Mouse (Mus musculus): Measurements from ENCODE around the gene Dock4. TPM values are rescaled to one million over a fixed set of nuclear protein-coding genes. Genes with fewer than 3 reads are reported as not detected.

The Dock4 gene
- total RNA-seq, 2 experiments from 2014 or later, result 13.9 to 14.8 TPM

DNA sequence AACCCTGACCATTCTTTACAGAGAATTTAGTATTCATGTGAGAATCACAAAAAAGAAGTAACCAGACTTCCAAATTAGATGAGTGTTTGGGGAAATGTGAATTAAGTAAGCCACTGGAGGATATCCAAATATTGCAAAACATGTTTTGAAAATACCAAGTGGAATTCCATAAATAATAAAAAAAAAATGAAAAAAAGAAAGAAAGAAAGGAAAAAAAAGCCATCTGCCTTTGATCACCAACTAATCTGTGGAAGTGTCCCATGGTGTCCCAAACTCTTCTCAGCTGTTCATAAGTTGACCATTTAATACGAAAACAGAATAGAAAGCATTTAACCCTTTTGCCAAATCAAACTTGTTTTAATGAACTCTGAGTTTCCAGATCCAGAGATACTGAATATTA, 118.0 kb downstream of the Dock4 start:
- Histone ChIP-seq H3K4me3 (no peak overlapping the region), H3K27ac (peak overlapping the region; percentile 28)
- DNase-seq, result no peak
- TF ChIP-seq CTCF (IDR thresholded peaks at IDR 0.05), result no peak
- intact Hi-C loops (cut with DNase I), result no loop called here

DNA sequence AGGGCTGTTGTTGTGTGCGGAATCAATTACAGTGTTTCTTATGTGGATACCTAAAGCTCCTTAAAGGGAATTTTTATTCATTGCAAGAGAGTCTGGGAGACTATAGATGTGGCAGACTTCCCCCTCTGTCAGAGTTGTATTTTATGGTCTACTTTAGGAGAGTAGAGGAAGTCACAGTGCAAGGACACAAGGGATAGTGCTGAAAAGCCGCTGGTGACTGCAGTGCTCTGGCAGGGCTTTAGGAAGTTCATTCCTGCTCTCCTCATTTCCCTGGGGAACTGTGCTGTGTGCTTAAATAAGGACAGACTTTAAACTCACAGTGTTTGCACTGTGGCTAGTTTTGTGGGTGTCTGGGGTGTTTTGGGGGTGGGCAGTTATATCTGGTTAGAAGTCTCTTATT, 118.5 kb downstream of the Dock4 start:
- no peak for TF ChIP-seq CTCF (IDR thresholded peaks at IDR 0.05)
- DNase-seq, result peak; percentile 22
- H3K4me3 ChIP-seq, result no peak overlapping the region
- intact Hi-C loops (cut with DNase I), result no loop called here
- H3K27ac ChIP-seq, result peak overlapping the region; percentile 28

DNA sequence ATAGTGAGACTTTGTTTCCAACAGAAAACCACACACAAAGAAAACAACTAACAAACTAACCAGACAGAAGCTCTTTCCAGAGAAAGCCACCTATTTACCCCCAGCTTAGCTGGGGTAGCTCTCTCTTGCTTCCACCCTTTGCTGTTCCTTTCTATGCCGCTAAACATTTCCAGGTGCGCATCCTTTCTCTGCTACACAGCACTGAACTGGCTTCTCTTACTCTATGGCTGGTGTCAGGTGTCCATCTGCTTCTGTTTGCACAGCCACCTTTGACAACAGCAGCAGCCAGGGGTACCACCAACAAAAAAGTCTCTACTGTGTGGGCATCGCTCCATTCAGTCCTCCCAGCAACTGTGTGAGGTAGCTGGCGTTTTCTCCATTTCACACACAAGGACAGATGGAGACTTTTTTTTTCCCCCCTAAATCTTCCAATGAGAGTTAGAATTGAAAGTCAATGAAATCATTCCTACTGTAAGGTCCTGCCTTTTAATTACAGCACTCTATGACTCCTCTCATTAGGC, 122.7 kb downstream of the Dock4 start:
- Histone ChIP-seq H3K4me3 (no peak overlapping the region), H3K27ac (no peak overlapping the region)
- intact Hi-C loops (cut with DNase I), result no loop called here
- no peak for DNase-seq
- no peak for TF ChIP-seq CTCF (IDR thresholded peaks at IDR 0.05)

DNA sequence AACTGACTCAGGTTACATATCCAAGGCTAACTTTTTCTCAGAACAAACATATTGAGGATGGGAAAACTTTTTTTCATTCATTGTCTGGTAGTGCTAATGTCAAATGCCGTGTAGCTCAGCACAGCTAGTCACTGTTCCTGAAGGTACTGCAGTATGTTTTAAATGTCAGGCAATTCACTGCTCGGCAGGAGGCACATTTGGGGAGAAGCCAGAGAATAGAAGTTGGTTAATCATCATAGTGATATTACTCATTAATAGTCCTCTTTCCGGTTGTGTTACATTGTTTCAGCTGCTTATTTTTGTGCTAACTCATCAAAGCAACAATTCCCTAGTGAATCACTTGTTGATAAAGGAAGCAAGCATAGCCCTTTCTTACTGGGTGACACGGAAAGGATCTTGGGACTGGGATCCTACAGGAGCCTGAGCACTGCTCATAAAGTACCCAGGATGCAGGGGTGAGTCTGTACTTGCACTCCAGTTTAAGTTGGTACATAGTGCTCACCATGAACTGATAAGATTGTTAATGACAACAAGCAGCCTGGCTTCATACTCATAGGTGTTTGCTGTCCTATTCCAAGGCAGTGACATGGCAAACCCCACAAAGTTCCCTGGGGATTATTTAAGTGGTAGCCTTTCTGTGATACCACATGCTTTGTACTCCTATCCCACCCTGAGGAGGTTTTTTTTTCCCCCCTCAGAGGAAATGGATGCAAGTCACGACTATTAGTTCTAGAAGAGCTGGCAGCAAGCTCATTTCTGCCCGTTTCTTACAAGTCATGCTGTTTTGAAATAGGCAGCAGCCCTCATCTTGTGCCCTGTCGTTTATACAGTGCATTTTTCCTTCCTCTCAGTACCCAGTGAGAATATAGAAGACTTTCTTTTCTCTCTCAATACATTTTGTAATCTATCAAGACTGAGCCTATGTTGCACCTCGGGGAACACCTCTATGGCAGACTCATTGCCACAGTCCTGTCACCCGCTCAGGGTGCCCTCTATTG, 123.5 kb downstream of the Dock4 start:
- intact Hi-C loops (cut with DNase I), result no loop called here
- peak overlapping the region; percentile 2; the same call in 1 of the 2 replicates for H3K27ac ChIP-seq
- DNase-seq, result no peak
- H3K4me3 ChIP-seq, result no peak overlapping the region
- no peak for TF ChIP-seq CTCF (IDR thresholded peaks at IDR 0.05)

DNA sequence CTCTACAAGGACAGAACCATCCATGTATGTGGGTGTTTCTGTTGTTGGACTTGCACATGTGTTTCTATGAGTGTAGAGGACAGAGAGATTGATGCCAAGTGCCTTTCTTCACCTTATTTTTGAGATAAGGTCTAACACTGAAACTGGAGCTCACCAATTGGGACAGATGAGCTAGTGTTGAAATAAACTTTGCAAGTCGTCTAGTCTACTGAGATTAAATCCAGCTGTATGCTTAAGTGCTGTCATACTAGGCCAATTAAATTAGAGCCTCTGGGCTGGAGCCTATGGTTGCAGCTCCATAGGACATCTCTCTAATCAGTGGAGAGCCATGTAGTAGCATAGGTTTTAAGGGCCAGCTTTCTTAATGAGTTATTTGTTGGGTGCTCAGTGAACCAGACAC, 124.5 kb downstream of the Dock4 start:
- Histone ChIP-seq H3K27ac (no peak overlapping the region), H3K4me3 (no peak overlapping the region)
- DNase-seq, result no peak
- TF ChIP-seq CTCF (IDR thresholded peaks at IDR 0.05), result no peak
- intact Hi-C loops (cut with DNase I), result no loop called here

DNA sequence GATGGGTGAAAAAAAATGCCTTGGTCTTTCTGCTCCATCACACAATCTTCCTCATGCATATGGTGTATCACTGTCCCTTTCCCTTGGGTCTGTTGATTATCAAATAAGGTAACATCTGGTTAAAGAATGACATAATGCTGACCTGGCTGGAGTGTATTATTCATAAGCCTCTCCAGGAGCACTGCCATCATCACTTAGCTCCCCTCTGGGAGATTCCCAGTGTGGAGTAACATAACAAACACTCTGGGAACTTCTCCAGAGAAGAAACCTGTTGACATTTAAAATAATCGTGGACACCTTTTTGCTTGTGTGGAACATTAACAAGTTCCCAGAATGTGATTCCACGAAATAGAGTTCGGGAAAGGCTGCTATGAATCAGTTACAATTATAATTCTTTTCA, 128.3 kb downstream of the Dock4 start:
- intact Hi-C loops (cut with DNase I), result no loop called here
- no peak for TF ChIP-seq CTCF (IDR thresholded peaks at IDR 0.05)
- no peak overlapping the region; the same call in 1 of the 2 replicates for H3K27ac ChIP-seq
- no peak for DNase-seq
- H3K4me3 ChIP-seq, result no peak overlapping the region

DNA sequence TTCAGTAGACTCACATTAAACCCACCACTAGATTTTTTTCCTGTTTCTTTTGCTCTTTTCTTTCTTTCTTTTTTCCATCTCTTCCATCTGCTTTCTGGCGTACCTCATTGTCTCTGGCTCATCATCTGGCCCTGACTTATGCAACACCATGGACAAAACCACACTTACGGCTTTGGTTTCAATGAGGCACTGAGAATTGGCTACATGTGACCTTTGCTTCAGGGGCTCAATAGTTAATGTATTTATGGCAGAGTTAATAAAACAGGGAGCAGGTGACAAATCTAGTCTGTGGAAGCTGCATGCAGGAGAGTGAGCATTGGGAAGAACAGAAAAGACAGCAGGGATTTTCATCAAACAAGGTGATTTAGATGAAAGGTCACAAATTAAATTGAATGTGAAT, 131.0 kb downstream of the Dock4 start:
- intact Hi-C loops (cut with DNase I), result loop anchor here (5.0 kb wide), 1 partner anchor 69 kb away; no protein-coding TSS in a partner anchor

DNA sequence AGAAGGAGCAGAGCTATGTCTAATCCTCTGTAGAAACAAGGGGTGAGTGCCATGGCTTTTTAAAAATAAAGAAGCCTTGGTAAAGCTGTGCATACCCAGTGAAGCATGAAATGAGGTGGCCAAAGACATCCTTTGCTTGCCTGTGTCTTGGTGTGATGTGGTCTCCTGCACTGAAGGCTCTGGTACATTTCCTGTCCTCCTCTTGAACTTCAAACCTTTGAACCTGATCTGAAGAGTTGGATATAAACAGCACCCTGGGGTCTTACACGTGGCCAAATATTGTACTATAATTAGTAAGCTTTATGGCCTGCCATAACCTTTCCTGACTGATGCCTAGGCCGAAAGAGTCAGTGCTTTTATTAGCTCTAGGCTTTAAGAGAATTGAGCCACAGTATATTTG, 134.6 kb downstream of the Dock4 start:
- peak overlapping the region; percentile 7; the same call in 1 of the 2 replicates for H3K4me3 ChIP-seq
- TF ChIP-seq CTCF (IDR thresholded peaks at IDR 0.05), result no peak
- DNase-seq, result no peak
- peak overlapping the region; percentile 85 for H3K27ac ChIP-seq
- intact Hi-C loops (cut with DNase I), result loop anchor here (5.0 to 10.0 kb wide), 2 partner anchors 87 to 356 kb away; no protein-coding TSS in a partner anchor

More for the DNA sequence above, 131.0 kb downstream of the Dock4 start:
- H3K4me3 ChIP-seq, result no peak overlapping the region
- H3K27ac ChIP-seq, result no peak overlapping the region; the same call in 1 of the 2 replicates
- DNase-seq, result no peak
- TF ChIP-seq CTCF (IDR thresholded peaks at IDR 0.05), result no peak

DNA sequence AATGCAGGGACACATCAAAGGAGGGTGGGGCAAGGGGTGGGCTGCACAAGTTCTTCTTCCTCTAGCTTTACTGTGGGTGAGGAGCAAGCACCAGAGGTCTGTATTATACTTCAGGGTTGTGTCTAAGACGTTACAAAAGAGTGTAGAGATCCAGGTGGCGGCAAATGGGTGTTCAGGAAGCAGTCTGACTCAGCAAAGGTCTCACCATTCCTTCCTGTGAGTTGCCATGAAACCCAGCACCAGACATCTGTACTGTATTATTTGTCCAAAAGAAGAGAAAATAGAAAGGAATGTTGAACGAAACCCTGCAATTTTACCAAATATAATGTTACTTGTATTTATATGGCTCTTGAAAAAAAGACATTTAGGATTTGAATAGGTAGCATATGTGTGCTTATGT, 135.3 kb downstream of the Dock4 start:
- TF ChIP-seq CTCF (IDR thresholded peaks at IDR 0.05), result no peak

DNA sequence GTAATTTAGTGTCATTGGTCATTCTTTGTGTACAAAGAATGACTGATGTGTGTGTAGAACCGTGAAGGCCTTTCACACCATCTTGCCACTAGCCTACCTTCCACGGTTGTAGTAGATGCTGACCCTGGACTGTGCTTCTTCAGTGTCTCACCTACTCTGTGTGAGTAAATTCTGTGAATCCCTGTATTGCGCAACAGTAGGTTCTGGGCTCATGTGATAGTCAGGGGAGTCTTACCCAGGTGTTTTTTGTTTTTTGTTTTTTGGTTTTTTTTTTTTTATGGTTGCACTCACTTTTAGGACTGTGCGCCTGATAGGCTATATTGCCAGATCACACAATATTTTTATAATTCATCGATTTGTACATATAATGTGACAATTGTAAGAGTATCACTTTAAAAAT, 136.3 kb downstream of the Dock4 start:
- peak overlapping the region; percentile 85; the same call in 1 of the 2 replicates for H3K27ac ChIP-seq
- intact Hi-C loops (cut with DNase I), result loop anchor here (5.0 to 10.0 kb wide), 2 partner anchors 85 to 357 kb away; no protein-coding TSS in a partner anchor
- no peak overlapping the region for H3K4me3 ChIP-seq
- no peak for TF ChIP-seq CTCF (IDR thresholded peaks at IDR 0.05)
- DNase-seq, result no peak

More for the DNA sequence above, 135.3 kb downstream of the Dock4 start:
- peak overlapping the region; percentile 85 for H3K27ac ChIP-seq
- DNase-seq, result no peak
- H3K4me3 ChIP-seq, result peak overlapping the region; percentile 7; the same call in 1 of the 2 replicates
- intact Hi-C loops (cut with DNase I), result loop anchor here (5.0 to 10.0 kb wide), 2 partner anchors 86 to 356 kb away; no protein-coding TSS in a partner anchor

DNA sequence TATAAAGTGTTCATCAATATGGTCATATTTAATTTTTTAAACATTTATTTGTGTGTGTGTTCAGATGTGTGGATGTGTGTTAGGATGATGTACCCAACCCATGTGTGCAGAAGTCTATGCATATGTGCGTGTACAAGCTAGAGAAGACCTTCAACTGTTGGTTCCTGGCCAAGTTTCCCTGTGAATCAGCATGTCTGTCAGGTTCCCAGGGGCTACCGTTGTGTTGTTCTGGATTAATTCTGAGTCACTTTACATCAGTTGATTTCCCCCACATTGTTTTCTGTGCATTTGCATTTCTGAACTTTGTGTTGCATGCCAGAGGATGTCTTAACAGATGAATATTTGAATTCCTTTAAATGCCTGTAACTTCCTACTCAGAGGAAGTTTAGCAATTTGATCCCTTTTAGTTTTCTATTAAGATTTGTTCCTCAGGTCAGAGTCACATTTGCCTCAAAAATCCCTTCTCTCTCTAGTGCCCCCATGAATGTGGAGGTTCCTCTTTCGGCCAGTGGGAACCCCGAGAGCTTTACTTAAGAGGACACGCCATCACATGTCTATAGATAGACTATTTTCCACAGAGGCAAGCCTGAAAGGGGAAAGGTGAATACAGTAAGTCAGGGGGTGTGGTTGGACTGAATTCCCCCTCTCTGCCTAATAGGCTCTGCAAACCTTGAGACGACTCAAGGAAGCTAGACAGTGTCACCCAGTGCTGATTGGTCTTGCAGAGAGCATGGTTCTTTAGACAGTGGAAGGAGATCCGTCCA, 139.0 kb downstream of the Dock4 start:
- peak overlapping the region; percentile 5; the same call in 1 of the 2 replicates for H3K27ac ChIP-seq
- no peak overlapping the region for H3K4me3 ChIP-seq
- intact Hi-C loops (cut with DNase I), result loop anchor here (5.0 to 10.0 kb wide), 2 partner anchors 83 to 360 kb away; no protein-coding TSS in a partner anchor
- no peak for DNase-seq
- no peak for TF ChIP-seq CTCF (IDR thresholded peaks at IDR 0.05)

All from gastrocnemius, adult 2 months (tissue).